Mouse (Mus musculus) adrenal gland, adult (tissue): ENCODE measurements around the gene Gm20388.

Source experiments
- DNase-seq, 2 experiments: peaks; one replicate each; pipeline ENCODE4 v3.0.0; 2022 to 2023; ENCODE audit warnings: low spot score in 1 of 2; ENCODE audit not compliant: inconsistent age in 2 of 2

Gm20388 gene

DNA sequence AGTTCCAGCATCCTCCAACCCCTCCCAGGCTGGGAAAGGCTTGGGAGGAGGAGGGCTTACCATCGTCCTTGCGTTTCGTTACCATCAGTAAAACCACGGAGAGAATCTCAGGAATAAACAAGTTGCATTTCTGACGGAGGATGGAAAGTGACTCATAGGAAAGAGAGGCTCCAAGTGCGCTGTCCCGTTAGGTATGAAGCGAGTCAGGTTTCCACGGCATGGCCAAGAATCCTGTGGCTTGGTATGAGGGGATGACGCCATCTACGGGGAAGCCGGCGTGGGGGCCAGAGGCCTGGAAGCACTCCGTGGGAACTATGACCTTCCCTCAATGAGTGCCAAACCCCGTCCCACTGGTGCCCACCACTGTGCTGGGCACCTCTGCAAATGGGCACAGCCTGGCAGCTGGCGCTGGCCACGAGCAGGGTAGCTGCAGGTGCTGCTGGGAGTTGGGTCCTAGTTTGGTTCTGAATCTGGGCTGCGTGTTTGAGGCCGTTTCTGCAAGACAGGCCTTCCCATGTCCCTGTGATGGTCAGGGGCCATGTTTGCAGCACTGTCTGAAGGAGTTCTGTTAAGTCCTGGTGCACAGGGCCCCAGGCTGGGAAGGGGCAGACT, 2275.8 kb downstream of the Gm20388 start:
- DNase-seq: no peak

GRCm38 (mm10) chr8:122187271-122187670, 2276.6 kb downstream of the Gm20388 start:
- no peak for DNase-seq

- DNase-seq: peak in 1 of 2 experiments; percentile 49
Observed at GRCm38 (mm10) chr8:122190349-122191053, 2279.9 kb downstream of the Gm20388 start.

DNA sequence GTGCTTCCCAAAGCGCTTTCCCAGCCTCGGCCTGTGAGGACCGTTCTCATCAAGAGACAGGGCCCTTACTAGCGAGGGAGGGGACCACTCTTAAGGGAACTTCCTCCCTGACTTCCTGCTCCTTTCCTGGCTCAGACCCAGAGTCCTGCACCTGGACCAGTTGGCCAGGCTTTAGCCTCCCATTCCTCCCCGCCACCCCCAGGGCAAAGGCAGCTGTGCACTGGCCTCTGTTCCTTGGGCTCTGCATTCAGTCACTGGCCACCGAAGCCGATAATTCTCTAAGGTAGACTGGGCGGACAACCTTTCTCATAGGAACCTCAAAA, 2280.4 kb downstream of the Gm20388 start:
- DNase-seq: no peak

DNA sequence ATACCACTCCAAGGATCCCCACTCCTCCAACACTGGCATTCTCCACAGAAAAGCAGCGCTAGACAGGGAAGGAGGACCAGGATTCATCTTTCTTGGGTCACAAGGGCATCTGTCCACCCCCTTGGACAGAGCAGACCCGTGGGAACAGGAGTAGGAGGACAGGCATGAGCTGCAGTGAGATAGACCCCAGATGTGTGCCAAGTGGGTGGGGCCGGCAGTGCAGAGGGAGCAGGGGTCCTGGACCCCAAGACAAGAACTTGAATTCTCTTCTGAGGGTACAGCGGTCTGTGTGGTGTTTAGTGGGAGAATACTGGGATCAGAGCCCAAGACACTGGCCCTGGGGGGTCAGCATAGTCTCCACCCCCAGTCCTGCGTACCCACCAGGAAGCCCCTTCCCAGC, 2282.1 kb downstream of the Gm20388 start:
- DNase-seq: no peak

- no peak for DNase-seq
Observed at GRCm38 (mm10) chr8:122193521-122193920, 2282.9 kb downstream of the Gm20388 start.

DNA sequence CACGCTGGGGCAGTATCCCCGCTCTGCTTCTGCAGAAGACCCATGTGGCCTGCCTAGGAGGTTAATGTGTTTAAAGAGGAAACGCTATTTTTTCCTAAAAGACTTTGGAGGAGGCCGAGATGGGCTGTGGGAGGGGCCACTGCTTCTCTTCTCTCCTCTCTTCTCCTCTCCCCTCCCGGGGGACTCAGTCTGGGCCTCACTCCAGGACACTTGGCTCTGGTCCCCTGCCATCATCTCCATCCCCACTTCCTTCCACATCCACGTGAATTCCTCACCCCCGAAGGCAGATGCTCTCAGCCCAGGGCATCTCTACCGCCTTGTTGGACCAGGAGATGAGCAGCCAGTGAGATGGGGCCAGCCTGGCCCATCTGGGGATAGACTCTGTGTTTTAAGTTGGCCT, 2283.8 kb downstream of the Gm20388 start:
- peak in 1 of 2 experiments; percentile 51 for DNase-seq

DNA sequence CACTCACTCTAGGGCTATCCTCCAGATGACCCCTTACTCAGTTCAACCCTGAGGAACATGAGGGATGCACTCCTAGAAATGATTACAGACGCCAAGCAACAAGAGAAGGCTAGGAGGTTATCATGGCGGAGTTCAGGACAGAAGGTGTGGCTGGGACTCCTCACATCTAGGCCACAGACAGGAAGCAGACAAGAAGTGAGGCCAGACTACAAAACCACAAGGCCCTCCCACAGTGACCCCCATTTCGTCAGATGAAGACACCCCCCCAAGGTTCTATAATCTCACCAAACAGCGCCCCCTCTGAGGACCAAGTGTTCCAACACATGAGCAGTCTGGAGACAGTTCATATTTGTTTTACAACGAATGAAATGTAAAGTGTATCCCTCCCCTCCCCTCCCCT, 2286.7 kb downstream of the Gm20388 start:
- DNase-seq: no peak

DNA sequence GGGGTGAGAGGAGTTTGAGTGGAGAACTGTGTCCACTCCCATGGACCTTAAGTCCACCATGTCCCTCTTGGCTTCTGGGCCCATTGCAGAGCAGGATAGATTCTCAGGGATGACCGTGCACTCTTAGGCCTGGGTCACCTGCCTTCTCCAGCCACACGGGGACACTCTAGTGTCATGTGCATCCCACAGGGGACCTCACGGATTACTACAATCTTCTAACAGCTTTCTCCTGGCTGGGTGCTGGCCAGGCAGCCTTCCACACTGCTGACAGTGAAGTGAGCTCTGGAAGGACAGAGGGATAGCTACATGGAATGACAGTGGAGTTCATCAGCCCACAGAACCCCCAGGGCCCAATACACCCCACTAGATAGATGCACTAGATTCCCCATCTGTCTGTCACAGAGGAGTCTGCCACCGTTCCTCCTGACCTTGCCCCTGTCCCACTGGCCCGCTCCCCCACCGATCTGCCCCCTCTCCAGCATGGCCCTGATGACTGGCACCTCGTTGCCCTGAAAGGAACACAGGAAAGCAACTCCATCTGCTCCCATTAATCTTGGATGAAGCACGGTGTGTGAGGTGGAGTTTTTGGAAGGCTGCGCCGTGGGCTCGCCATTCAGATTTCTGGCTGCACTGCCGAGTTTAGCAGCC, 2287.9 kb downstream of the Gm20388 start:
- DNase-seq: no peak

GRCm38 (mm10) chr8:122199191-122199590, 2288.6 kb downstream of the Gm20388 start:
- no peak for DNase-seq

DNA sequence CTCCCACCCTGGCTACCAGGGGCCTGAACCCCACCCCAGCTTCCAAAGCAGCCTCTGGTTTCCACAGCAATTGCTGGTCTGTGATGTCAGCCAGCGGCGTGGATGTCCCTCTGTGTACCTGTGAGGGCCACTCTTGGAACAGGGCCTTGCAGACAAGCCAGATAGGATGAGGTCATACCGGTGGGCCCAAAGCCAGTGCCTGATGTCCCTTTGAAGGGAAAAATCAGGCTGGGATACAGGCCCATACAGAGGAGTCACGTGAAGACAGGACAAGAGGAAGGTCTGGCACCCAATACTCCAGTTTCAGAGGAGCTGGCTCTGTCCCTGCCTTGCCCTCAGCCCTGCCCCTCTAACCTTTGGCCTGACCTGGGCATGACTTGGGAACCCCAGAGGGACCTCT, 2289.2 kb downstream of the Gm20388 start:
- DNase-seq: peak; percentile 36 to 38

DNA sequence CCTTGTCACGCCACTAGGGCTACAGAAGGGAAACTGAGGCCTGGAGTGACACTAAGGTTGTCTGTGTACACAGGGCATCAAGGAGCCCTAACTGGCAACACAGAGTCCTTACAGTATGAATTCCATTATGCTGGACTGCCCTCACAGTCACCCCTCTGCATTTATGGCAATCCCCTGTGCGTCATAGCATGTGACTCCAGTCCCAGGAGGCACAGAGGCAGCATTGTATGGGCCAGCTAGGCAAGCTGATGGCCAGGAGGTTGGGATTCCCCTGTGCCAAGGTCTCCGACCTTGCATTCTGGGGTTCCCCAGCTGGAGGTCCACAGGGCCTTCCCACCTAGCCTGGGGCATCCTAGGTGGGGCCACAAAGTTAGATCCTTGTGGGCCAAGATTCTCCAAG, 2300.9 kb downstream of the Gm20388 start:
- DNase-seq: no peak

GRCm38 (mm10) chr8:122215630-122216029, 2305.0 kb downstream of the Gm20388 start:
- DNase-seq: no peak

DNA sequence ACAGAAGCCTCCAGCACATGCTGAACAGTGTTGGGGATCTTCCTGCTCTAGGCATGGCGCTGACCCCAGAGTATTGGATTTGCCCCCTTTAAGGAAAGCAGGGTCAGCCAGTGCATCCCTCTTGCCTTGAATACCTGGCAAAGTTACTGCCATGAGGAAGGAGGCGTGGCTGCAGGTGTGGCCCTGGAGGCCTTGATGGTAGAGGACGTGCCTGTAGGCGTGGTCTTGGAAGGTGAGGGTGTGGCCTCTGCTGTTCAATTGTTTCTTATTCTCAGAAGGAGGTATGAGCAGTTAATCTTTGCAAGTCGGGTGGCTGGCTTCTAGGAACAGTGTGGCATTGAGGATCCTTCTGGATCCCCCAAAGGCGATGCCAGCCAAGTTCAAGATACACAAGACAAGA, 2305.8 kb downstream of the Gm20388 start:
- DNase-seq: no peak

DNA sequence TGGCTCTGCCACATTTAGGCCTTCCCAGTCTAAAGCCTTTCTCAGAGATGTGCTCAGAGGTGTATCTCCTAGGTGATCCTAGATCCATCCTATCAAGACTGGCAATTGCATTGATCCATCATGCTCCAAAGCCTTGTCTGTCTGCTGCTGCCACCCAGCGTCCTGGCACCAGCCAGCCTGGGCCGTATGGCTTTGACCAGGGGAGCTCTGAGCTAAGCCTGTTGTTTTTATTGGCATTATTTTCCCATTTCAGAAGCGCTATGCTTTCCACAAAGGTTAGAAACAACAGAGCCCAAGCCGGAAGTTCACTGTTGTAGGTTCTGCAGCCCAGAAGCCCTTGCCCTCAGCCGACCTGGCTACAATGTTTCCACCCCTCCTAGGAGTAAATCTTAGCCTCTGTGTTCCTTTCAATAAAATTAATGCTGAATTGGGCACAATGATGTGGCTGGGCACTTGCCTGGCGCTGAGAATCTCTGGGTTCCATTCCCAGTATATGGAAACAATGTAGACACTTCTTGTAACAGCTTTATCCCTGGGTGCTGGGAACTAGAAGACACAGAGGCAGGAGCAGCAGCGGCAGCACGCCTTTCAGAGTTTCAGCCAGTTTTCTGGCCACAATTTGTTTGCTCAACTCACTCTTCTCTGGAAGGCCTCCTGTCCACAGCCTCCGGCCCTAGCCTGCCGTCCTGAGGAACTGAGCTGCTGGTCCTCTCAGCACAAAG, 2307.0 kb downstream of the Gm20388 start:
- no peak for DNase-seq

- no peak for DNase-seq
Observed at GRCm38 (mm10) chr8:122223976-122224649, 2313.5 kb downstream of the Gm20388 start.

GRCm38 (mm10) chr8:122224650-122225022, 2314.0 kb downstream of the Gm20388 start:
- DNase-seq: peak in 1 of 2 experiments; percentile 45

DNA sequence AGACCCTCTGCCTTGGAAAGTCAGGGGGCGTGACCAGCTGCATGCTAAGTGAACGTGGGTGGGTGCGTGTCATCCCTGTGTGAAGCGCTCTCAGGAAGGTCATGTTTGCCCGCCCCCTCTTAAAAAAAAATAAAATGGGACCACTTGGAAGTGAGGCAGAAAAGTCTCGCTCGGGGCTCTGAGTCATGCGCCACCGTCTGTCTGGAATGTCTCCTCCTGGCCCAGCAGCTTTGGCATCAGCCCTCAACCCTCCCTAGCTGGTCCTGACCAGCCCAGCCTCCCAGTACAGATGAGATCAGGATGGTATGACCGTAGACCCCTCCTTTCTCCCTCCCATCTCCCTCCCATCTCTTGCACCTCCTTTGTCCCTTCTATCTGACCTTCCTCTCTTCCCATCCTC, 2314.8 kb downstream of the Gm20388 start:
- no peak for DNase-seq

- peak; percentile 46 to 75 for DNase-seq
Observed at GRCm38 (mm10) chr8:122227345-122227744, 2316.7 kb downstream of the Gm20388 start.

DNA sequence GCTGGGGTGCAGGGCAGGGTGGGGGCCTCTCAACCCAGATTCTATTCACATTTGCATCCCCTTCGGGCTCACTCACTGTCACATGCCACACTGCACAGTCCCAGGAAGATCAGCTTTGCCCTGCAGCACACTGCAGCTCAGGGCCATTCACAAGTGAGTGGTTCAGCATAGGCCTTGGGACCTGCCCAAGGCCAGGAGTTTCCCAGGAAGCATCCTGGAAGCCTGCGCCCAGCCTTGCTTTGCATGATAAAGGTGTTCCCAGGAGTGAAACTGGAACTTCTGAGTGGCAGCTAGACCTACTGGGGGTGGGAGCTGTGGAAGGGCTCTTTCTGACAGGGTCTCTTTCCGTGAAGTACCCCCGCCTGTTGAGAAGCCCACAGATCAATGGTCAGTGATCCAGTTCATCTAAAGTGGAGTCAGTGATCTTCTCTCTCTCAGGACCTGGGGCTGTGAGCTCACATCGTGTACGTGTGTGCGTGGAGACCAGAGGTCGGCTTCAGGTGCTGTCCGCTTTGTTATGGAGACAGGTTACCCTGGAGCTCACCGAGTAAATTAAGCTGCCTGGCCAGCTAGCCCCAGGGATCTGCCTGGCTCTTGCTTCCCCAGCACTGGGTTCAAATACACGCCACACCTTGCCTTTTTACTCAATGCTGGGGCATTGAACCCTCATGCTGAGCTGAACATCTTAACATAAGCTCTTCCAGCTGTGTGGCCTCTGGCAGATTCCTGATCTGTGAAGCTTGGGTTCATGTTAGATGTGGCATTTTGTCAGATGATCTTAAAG, 2318.3 kb downstream of the Gm20388 start:
- peak; percentile 50 to 74 for DNase-seq
